Mouse (Mus musculus): ENCODE results near the gene Spib. TPM values are rescaled to one million over a fixed set of nuclear protein-coding genes. Genes with fewer than 3 reads are reported as not detected.

Spib gene
- polyA plus RNA-seq, 1 experiment from 2014 or later: not detected

DNA sequence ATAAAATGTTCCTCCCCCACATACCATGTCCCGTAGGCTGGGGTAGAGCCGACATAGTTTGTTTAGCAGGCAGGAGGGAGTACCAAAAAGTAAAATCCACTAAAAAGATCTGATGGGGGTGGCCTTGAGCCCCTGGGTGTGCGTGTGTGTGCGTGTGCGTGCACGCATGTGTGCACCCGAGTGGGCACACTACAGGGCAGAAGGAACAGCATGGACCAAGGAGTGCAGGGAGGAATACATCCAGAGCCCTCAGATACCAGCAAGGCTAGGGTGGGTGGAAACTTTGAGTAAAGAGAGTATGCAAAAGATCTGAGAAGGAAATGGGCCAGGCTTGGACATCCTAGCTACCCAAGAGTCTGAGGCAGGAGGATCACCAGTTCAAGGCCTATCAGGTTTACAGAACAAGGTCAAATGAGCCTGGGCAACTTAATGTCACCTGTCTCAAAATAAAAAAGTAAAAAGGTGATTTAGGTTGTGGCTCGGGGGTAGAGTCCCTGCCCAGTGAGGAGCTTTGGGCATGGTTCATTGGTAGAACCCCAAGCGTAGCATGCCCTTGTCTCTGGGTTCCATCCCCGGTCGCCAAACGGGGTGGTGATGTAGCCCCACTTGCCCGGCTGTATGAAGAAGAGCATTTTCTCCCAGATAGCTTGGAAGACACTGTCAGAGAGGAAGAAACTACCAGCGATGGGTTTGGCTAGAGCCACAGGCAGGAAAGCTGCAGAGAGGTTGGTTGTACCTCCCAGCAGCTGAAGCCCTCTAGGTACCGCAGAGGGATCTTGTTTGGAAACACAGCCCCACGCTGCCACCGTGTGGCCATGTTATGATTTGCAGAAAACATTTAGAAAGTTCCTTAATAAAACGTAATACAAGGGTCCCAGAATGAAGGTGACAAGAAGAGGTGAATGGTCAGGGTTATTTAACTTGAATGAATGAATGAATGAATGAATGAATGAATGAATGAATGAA lies 28.8 kb upstream of the Spib start:
- 48% methylated on average over 18 of the region's 18 CpGs for WGBS

DNA sequence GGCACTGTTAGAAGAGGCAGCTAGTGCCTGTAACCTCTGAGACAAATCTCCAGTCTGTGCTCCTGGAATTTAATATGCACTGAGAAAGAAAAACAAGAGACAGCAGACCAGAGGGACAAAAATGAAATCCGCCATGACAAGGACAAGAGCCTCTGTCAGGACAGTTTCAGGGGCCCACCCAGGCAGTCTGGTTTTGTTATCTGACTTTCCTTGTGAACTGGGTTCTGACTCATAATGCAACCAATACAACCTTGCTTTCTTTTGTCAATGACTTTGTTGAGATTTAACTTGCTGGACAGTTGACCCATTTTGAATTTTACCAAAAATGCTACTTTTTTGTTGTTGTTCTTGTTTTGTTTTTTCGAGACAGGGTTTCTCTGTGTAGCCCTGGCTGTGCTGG lies 25.8 kb upstream of the Spib start:
- H3K9ac ChIP-seq: peak overlapping the region; percentile 51

More for the DNA sequence above, 28.8 kb upstream of the Spib start:
- H3K27me3 ChIP-seq (replicated peaks): peaks cover 19% of the 10 kb centered on the region
- H3K36me3 ChIP-seq: no peaks in the 10 kb centered on the region
- no peak overlapping the region for H3K4me3 ChIP-seq
- no peak; the same call in 1 of the 2 replicates for ATAC-seq (ENCODE audit: insufficient number of reproducible peaks, low FRiP score)
- no peaks in the 10 kb centered on the region for H3K4me1 ChIP-seq (replicated peaks)
- H3K9ac ChIP-seq: no peak overlapping the region
- no peaks in the 10 kb centered on the region for H3K9me3 ChIP-seq (replicated peaks)
- no peak overlapping the region for H3K27ac ChIP-seq (ENCODE audit: poor library complexity, severe bottlenecking)
- H3K4me2 ChIP-seq: no peak overlapping the region

DNA sequence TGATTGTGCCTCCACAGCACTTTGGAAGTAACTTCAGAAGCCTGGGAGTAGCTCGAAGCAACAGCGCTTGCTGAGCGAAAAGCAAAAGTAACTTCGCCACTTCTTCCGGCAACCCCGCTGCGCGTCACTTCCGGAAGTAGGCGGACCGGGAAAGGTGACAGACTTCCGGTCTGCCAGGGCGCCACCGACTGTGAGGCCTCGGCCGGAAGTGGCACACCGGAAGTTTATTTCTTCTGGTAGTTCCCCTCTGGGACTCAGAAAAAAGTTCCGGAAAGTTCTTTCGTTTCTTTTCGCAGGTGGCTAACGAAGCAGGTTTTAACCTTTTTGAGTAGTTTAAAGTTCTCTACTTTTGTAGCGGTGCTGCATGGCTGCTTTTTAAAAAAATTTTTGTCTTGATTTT lies 22.0 kb upstream of the Spib start, which contains the start of gene Nr1h2:
Nr1h2 (minus strand) TSS at position 126 of the 400 bp plus-strand sequence.
- Histone ChIP-seq H3K4me1 (replicated peaks) (peaks cover 13% of the 10 kb centered on the region), H3K27me3 (replicated peaks) (peaks cover 5% of the 10 kb centered on the region; the same call in 1 of the 2 replicates), H3K9ac (peak within 1 kb of the TSS; percentile 82), H3K36me3 (peaks cover 33% of the 10 kb centered on the region), H3K27ac (ENCODE audit: poor library complexity, severe bottlenecking) (peak within 1 kb of the TSS; percentile 96), H3K4me2 (peak within 1 kb of the TSS; percentile 74), H3K4me3 (peak within 1 kb of the TSS; percentile 99), H3K9me3 (replicated peaks) (no peaks in the 10 kb centered on the region)
- 0% methylated on average over 22 of the region's 22 CpGs for WGBS
- peak; percentile 87 for ATAC-seq (ENCODE audit: insufficient number of reproducible peaks, low FRiP score)

More for the DNA sequence above, 25.8 kb upstream of the Spib start:
- H3K4me2 ChIP-seq: no peak overlapping the region
- H3K4me3 ChIP-seq: no peak overlapping the region
- peaks cover 11% of the 10 kb centered on the region for H3K4me1 ChIP-seq (replicated peaks)
- WGBS: 58% methylated on average over 2 of the region's 2 CpGs
- ATAC-seq (ENCODE audit: insufficient number of reproducible peaks, low FRiP score): no peak
- H3K27me3 ChIP-seq (replicated peaks): peaks cover 15% of the 10 kb centered on the region; the same call in 1 of the 2 replicates
- no peaks in the 10 kb centered on the region for H3K36me3 ChIP-seq
- no peaks in the 10 kb centered on the region for H3K9me3 ChIP-seq (replicated peaks)
- no peak overlapping the region for H3K27ac ChIP-seq (ENCODE audit: poor library complexity, severe bottlenecking)

DNA sequence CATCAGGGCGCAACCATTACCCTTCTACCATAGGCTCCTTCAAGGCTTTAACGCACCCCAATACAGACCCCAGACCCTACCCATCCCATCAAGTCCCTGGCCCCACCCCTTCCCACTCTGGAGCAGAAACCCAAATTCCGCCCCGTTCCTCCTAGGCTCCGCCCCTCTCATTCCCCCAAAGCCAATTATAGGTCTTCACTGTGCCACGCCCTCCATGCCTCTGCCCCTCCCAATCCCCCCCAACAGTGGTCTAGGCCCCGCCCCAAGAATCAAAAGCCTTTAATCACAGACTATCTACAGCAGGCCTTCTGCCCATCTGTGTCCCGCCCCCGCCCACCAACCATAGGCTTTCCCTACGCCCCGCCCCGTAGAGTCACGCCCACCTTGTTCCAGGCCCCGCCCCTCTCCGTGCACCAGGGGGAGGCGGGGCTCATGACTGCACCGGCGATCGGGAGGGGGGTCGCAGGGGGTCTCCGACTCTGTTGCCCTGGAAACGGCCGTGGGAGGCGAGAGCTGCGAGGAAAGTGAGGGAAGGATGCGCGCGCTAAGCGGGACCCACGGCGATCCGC lies 21.4 kb upstream of the Spib start:
- ATAC-seq (ENCODE audit: insufficient number of reproducible peaks, low FRiP score): peak; percentile 88
- Histone ChIP-seq H3K4me2 (peak overlapping the region; percentile 74), H3K36me3 (peaks cover 33% of the 10 kb centered on the region), H3K9ac (peak overlapping the region; percentile 82), H3K4me1 (replicated peaks) (peaks cover 13% of the 10 kb centered on the region), H3K4me3 (peak overlapping the region; percentile 99), H3K27me3 (replicated peaks) (peaks cover 5% of the 10 kb centered on the region; the same call in 1 of the 2 replicates), H3K9me3 (replicated peaks) (no peaks in the 10 kb centered on the region), H3K27ac (ENCODE audit: poor library complexity, severe bottlenecking) (peak overlapping the region; percentile 96)
- under 1% methylated on average over 31 of the region's 32 CpGs for WGBS

DNA sequence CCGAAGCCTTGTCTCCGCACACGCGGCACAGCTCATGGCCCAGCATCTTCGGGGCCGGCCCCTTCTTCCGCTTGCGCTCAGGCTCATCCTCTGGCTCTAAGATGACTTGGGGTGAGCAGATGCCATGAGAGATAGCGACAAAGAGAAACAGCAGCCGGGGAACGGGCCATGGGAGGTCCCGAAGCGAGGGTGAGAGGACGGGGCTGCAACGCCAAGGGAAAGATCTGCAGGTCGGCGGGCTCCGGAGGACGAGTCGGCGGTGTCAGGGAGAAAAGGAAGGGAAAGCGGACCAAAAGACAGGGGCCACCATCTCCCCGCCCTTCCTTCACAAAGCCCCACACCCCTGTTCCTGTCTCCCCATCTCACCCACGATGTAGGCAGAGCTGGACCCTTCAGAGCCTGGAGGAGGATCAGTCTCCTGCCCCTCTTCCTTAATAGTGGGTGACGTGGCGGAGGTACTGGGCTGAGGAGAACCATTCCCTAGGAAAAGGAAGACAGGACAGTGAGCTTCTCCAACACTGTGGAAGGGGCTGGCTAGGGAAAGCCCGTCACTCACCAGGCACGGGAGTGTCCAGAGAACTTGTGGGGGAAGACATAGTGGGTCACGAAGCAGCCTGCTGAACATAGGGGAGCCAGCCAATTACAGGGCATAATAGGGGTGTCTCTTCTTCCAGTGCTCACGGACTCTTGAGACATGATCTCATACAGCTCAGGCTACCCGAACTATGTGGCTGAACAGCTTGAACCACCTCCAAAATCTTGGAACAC lies 20.5 kb upstream of the Spib start:
- H3K27ac ChIP-seq (ENCODE audit: poor library complexity, severe bottlenecking): no peak overlapping the region
- H3K9ac ChIP-seq: 0 out of 2 replicates have a peak overlapping the region, but pooled peaks have one; percentile 82
- peaks cover 21% of the 10 kb centered on the region for H3K4me1 ChIP-seq (replicated peaks)
- peaks cover 33% of the 10 kb centered on the region for H3K36me3 ChIP-seq
- H3K27me3 ChIP-seq (replicated peaks): 0 out of 2 replicates have a peak, but pooled peaks cover 5% of the 10 kb centered on the region
- 86% methylated on average over 30 of the region's 31 CpGs for WGBS
- H3K4me3 ChIP-seq: peak overlapping the region; percentile 99
- no peak for ATAC-seq (ENCODE audit: insufficient number of reproducible peaks, low FRiP score)
- H3K4me2 ChIP-seq: peak overlapping the region; percentile 74
- H3K9me3 ChIP-seq (replicated peaks): no peaks in the 10 kb centered on the region

DNA sequence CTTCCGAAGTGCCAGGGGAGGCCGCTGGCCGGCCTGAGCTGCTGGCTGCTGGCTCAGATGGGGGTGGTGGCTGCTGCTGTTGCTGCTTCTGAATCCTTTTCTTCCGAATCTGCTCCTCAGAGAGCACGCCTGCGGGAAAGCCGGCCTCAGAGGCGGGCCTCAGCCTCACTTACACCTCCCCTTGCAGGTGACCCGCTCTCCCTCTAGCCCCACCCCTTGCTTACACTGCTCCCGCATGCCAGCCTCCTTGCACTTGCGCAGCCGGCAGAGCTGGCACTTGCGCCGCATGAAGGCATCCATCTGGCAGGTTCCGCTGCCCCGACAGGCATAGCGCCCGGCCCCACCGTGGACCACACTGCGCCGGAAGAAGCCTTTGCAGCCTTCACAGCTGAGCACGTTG lies 19.9 kb upstream of the Spib start:
- Histone ChIP-seq H3K27ac (ENCODE audit: poor library complexity, severe bottlenecking) (no peak overlapping the region), H3K4me3 (no peak overlapping the region), H3K9me3 (replicated peaks) (no peaks in the 10 kb centered on the region), H3K36me3 (peaks cover 33% of the 10 kb centered on the region), H3K27me3 (replicated peaks) (0 out of 2 replicates have a peak, but pooled peaks cover 5% of the 10 kb centered on the region), H3K9ac (no peak overlapping the region), H3K4me2 (no peak overlapping the region), H3K4me1 (replicated peaks) (peaks cover 26% of the 10 kb centered on the region)
- no peak for ATAC-seq (ENCODE audit: insufficient number of reproducible peaks, low FRiP score)
- WGBS: 81% methylated on average over 22 of the region's 22 CpGs

DNA sequence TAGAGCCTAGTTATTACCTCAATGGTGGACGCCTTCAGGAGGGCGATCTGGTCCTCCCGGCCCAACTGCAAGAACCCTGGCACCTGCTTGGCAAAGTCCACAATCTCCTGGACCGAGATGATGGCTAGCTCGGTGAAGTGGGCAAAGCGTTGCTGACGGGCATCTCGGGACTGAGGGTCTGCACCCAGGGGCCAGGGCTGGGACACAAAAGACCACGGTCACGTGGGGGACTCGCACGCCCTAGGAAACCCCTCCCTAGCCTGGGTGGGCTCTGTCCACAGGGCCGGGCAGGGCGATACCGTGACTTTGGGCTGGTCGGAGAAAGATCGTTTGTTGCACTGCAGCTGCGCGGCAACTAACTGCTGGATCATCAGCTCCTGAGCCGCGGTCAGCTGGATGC lies 19.4 kb upstream of the Spib start:
- Histone ChIP-seq H3K9ac (no peak overlapping the region), H3K27me3 (replicated peaks) (0 out of 2 replicates have a peak, but pooled peaks cover 5% of the 10 kb centered on the region), H3K36me3 (peaks cover 35% of the 10 kb centered on the region), H3K4me1 (replicated peaks) (peaks cover 26% of the 10 kb centered on the region), H3K9me3 (replicated peaks) (no peaks in the 10 kb centered on the region), H3K4me2 (no peak overlapping the region), H3K4me3 (no peak overlapping the region), H3K27ac (ENCODE audit: poor library complexity, severe bottlenecking) (no peak overlapping the region)
- 92% methylated on average over 21 of the region's 21 CpGs for WGBS
- no peak for ATAC-seq (ENCODE audit: insufficient number of reproducible peaks, low FRiP score)

DNA sequence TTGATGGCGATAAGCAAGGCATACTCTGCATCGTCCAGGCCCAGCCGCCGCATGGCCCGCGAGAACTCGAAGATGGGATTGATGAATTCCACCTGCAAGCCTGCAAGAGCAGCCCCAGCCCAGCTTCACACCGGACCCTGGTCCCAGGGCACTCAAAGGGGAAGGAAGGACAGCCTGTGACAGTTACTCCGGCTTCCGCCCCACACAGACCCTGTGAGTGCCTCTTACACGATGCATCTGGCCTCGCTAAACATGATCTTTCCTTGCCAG lies 18.5 kb upstream of the Spib start:
- Histone ChIP-seq H3K4me3 (no peak overlapping the region), H3K27me3 (replicated peaks) (no peaks in the 10 kb centered on the region), H3K9ac (no peak overlapping the region), H3K9me3 (replicated peaks) (no peaks in the 10 kb centered on the region; the same call in 1 of the 2 replicates), H3K27ac (ENCODE audit: poor library complexity, severe bottlenecking) (no peak overlapping the region), H3K4me2 (no peak overlapping the region), H3K36me3 (peaks cover 39% of the 10 kb centered on the region), H3K4me1 (replicated peaks) (peaks cover 26% of the 10 kb centered on the region)
- no peak for ATAC-seq (ENCODE audit: insufficient number of reproducible peaks, low FRiP score)
- WGBS: 94% methylated on average over 12 of the region's 12 CpGs

DNA sequence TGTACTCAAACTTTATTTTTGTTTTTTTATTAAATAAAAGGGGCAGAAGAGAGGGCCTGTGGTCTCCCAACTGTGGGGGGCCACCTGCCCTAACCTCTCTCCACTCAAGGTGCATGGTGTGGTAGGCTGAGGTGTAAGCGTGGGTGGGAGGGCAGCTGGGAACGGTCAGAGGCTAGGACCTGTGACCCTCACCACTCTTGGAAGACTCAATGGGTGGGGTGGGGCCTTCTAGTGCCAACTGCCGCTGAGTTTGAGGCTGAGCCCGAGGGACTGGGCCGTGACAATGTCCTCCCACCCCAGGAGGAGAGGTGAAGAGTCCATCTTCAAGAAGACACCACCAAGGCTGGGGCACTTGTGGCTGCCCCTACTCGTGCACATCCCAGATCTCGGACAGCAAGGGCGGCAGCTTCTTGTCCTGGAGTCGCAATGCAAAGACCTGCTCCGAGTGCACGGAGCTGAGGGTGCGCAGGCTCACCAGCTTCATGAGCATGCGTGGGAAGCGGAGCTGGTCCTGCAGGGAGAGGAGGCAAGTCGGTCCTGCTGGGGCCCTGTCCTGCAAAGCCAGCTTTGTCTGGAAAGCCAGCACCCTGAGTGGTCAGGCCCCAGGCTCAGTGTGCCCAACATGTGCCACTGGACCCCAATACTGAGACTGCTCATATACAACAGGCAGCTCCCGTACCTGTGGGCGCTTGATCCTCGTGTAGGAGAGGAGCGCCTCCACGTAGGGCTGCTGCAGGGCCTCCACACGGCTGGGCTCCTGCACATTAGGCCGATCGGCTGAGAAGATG lies 17.9 kb upstream of the Spib start:
- no peak overlapping the region for H3K4me2 ChIP-seq
- H3K27me3 ChIP-seq (replicated peaks): no peaks in the 10 kb centered on the region

DNA sequence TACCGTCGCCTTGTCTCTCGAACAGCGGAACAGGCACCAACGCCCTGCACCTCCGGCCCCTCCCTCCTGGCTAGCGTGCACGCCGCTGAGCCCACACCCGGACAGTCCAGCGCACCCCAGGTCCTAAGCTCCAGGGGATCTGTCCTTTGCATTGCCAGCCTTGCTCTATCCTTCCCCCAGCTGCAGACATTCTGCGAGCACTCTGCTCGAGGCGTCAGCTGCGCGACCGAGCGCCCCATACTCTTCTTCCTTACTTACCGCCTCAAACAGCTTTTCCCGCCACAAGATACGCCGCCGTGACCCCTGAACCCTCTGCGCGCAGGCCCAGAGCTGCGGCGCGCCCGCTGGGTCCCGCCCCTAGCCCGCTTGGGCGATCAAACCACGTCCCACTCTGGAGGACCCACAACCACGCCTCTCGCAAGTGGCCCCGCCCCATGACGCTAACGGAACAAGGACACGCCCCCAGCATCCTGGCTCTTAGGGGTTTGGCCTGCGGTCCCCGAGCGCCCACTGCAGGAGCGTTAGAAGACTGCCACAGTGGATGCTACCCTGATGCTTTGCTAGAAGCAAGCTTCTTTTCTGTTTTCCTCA lies 16.7 kb upstream of the Spib start, which contains the start of gene Pold1:
Pold1 (minus strand) TSS at position 353 of the 591 bp plus-strand sequence.
- Histone ChIP-seq H3K27me3 (replicated peaks) (no peaks in the 10 kb centered on the region), H3K4me3 (peak within 1 kb of the TSS; percentile 65), H3K9me3 (replicated peaks) (no peaks in the 10 kb centered on the region; the same call in 1 of the 2 replicates), H3K9ac (peak within 1 kb of the TSS; percentile 76), H3K4me2 (peak within 1 kb of the TSS; percentile 78), H3K36me3 (peaks cover 43% of the 10 kb centered on the region), H3K27ac (ENCODE audit: poor library complexity, severe bottlenecking) (peak within 1 kb of the TSS; percentile 50; the same call in 1 of the 2 replicates), H3K4me1 (replicated peaks) (peaks cover 23% of the 10 kb centered on the region)
- ATAC-seq (ENCODE audit: insufficient number of reproducible peaks, low FRiP score): peak; percentile 93
- under 1% methylated on average over 43 of the region's 43 CpGs for WGBS

More for the DNA sequence above, 17.9 kb upstream of the Spib start:
- Histone ChIP-seq H3K27ac (ENCODE audit: poor library complexity, severe bottlenecking) (no peak overlapping the region), H3K36me3 (peaks cover 43% of the 10 kb centered on the region), H3K4me1 (replicated peaks) (peaks cover 26% of the 10 kb centered on the region), H3K9me3 (replicated peaks) (no peaks in the 10 kb centered on the region; the same call in 1 of the 2 replicates), H3K4me3 (no peak overlapping the region), H3K9ac (no peak overlapping the region)
- WGBS: 93% methylated on average over 23 of the region's 23 CpGs
- no peak for ATAC-seq (ENCODE audit: insufficient number of reproducible peaks, low FRiP score)

Data from heart, embryonic 12.5 days (tissue).